Mouse (Mus musculus) mesoderm, embryonic 11.5 days (tissue): ENCODE measurements at regions not wholly inside any gene's neighbourhood (a gene's known extent, or its start where the extent isn't known, plus 50 kb on each side); places are given as distances from the start of the nearest gene placed in this dataset.

ENCODE experiments used
- DNase-seq: peaks from one replicate; pipeline ENCODE4 v3.0.0-alpha.2; 2012; ENCODE audit warnings: low read depth, low spot score

DNA sequence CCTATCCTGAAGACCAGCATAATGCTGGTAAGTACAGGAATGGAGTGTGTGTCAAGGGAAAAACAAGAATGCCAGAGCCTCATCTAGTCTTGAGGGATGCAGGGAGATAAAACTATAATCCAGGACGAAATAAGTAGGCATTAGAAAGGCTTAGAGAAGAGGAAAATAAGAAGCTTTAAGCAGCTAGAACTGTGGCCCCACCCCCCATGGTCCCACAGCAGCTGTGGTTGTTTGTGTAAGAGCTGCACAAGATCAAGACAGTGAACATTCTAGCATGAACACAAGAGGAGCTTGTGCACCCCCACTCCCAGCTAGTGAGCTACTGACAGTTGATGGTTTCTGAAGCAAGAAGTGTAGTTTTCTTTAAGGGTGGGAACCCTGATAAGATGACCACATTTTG lies 315.9 kb downstream of the Tmem135 start:
- no peak for DNase-seq

DNA sequence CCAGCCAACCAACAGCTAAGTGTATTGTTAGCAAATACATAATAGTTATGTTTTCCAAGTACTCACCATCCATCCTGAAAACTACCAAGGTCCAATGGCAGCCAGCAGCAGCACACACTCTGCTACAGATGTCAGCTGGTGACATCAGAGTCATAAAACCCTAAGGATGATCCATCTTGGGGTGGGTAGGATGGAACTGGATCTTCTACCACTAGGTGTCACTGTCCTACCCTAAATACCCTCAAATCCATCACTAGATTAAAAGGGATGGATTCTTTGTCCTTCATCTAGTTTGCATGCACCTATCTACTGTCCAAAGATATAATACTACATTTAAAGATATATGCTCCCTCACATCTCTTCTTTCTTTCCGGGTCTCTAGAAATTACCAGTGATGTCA lies 317.7 kb downstream of the Tmem135 start:
- peak; percentile 60 for DNase-seq

DNA sequence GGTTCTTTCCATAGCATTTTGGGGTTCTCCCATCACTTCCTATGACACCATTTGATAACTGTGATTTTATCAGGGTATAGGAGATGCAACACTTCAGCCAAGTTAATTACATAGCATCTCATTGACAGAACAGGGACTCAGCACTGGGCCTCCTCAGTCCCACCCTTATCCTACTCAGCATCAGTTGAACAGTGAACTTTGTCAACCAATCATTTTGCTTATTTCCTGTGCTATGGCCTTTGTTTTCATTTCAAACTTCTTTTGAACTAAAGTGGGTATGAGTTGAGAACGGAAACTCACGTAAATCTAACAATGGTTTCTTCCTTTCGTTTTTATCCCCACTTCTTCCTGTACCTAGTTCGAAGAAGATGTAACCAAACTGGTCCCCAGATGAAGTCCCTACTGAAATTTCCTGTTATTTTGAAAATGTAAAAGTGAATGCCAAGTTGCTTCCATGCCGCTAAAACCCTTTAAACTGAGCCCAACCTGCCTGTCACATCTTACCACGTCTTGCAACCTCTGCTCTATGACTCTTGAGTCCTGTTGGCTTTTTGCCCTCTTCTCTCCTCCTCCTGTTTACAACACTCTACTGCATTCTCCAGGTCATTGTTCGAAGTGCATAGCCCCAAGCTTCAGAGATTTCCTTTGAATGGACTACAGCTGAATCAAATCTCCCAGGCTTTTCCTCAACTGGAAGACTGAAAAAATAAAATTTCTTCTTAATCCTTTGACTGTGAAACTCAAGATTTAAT lies 329.9 kb downstream of the Tmem135 start:
- DNase-seq = no peak

DNA sequence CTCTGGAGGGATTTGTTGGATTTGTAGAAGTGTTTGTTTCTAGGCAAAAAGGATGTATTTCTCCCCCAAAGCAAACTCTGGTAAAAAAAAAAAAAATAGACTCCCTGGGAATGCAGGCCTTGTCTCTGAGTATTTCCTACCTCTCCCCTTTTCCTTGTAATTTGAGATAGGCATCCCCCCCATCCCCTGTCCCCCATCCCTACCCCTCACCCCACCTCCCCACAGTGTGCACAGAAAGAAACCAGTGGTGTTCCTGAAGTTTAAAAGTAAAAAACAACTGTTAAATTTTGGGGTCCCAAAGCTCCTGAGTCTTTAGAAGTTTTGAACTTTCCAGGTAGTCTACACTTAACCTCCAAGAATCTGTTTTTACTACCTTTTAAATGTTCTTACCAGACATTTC lies 334.0 kb downstream of the Tmem135 start:
- no peak for DNase-seq

DNA sequence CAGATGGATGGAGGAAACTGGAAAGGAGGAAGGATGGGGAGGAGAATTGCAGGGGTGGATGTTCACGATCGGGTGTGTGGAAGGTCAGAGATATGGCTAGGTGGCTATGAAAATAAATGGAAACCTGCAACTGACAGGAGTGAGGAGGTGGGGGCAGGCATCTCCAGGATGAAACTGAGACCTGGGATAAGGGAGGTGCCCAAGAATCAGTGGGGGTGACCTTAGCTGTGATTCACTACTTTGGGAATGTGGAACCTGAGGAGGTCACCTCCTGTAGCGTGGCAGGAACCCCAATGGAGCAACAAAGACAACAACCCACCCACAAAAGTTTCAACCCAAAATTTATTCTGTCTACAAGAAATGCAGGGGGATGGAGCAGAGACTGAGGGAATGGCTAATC lies 339.6 kb downstream of the Tmem135 start:
- no peak for DNase-seq

DNA sequence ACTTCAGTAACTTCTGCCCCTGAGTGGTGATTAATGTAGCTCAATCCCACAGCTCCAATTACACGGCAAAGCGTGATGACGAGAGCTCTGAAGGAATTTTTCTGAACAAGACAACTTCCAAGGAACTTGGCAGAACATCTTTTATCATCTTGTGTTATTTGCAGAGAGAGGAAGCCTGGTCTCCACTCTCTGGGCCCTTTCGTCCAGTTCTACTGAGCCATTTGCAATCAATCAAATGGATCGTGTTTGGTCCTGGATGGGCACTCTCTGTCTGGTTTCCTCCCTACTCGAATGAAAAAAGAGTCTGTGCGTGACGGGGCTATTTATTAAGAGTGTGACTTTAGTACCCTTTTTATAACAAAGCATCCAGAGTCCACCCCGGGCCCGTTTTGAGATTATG lies 340.4 kb downstream of the Tmem135 start:
- DNase-seq = peak; percentile 37

DNA sequence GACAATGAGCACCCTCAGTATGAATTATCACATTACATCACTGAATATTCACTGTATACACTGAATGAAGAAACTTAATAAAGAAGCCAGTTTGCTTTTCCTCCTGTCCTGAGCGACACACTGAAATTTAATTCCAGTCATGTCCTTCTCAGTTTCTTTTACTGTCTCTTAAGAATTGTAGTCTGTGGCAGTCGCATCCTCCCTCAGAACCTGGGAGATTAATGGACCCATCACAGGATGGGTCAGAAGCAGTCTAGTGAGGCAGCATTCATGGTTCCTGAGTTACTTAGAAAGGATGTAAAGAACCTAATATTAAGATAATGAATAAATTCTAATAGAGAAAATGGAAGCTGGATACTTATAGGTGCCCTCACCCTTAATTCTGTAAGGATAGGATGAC lies 349.5 kb downstream of the Tmem135 start:
- no peak for DNase-seq

DNA sequence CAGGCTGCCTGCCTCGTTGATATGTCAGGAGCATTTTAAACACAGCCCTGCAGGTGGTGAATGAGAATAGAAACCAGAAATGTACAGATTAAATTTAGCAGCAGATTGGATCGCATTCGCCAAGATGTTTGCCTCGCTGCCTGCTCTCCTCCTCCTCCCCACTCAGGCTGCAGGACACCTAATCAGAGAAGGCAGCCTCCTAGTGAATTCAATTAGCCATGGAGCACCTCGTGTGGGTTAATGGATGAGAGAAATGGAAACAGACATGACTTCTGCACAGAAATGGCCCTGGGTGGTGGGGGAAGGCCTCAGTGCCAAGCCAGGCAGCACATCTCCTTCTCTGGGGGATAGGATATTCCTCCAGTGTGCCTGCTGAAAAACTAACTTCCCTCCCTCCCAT lies 352.8 kb downstream of the Tmem135 start:
- no peak for DNase-seq

DNA sequence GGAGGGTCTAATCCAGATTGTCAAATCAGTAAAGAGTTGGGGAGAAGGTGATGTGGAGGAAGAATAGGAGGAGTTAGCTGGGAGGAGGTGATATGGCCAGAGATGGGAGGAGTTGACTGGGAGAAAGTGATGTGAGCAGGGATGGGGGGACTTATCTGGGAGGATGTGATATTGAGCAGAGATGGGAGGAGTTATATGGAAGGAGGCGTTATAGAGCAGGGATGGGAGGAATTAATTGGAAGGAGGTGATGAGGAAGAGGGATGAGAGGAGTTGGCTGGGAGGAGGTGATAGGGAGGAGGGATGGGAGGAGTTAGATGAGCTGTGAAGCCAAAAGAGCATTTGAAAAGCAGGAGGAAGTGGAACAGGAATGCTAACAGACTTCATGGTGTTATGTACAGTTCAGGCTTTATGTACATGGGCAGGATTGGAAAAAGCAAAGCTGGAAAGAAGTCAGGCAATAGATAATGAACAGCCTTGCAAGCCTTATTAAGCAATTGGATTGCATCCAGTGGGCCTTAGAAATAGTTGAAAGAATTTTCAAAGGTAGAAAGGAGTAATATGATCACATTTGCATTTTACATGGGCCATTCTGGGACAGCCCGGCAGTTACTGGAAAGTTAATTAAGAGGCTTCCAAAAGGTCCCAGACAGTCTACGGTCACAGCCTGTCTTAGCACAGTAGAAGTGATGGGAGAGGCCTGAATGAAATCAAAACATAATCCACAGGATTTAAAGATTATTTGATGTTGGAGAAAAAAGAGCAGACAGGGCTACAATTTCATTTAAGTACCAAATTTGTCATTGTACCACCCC lies 357.4 kb downstream of the Tmem135 start:
- no peak for DNase-seq

DNA sequence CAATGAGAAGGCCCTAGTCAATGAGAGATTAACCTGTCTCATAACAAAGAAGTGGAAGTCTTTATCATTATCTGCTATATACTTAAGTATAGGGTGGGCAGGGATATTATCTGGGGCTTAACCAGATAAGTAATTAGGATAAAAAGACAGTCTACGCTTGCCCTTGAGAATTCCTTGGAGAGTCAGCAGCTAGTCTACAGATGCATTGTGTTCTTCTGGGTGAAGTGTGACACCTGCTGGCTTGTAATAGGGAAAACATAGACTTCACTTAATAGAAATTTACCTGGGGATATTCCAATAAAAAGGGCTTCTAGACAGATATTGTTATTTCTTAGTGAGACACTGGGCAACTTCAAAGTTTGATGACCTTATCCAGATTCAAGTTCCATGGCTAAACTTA lies 361.0 kb downstream of the Tmem135 start:
- DNase-seq = no peak

DNA sequence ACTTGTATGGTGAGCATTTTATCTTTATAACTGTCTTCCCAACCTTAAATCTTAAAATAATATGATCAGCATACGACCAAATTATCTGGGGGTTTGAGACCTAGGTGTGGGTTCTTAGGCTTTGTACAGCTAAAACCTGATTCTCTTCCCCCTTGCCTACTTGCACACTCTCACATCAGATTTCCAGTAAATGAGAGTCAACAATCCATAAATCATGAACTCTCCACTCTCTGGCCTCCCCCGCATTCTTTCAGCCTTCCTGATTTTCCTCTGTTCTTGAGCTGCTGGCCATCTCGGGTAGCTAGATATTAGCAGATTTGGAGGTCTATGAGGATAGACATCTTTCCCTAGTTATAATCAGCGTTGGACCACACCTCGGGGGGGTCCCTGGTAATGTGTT lies 362.7 kb downstream of the Tmem135 start:
- DNase-seq = peak; percentile 25

DNA sequence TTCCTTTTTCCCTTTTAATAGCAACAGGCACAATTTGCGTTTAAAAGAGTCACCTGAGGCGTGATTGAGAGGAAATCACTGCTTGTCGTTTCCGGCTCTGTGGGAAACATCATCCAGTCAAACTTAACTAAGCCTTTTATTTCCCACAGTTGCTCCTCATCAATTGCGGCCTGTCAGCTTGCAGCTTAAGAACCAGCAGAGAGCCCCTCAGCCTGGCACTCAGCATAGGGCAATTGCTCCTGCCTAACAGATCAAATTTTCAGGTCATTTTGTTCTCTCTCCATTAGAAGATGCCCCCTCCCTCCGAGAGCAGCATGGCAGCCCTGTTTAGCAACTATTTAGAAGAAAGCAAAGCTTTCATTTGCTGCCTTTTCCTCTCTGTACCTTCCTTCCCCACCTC lies 363.9 kb downstream of the Tmem135 start:
- peak; percentile 32 for DNase-seq

DNA sequence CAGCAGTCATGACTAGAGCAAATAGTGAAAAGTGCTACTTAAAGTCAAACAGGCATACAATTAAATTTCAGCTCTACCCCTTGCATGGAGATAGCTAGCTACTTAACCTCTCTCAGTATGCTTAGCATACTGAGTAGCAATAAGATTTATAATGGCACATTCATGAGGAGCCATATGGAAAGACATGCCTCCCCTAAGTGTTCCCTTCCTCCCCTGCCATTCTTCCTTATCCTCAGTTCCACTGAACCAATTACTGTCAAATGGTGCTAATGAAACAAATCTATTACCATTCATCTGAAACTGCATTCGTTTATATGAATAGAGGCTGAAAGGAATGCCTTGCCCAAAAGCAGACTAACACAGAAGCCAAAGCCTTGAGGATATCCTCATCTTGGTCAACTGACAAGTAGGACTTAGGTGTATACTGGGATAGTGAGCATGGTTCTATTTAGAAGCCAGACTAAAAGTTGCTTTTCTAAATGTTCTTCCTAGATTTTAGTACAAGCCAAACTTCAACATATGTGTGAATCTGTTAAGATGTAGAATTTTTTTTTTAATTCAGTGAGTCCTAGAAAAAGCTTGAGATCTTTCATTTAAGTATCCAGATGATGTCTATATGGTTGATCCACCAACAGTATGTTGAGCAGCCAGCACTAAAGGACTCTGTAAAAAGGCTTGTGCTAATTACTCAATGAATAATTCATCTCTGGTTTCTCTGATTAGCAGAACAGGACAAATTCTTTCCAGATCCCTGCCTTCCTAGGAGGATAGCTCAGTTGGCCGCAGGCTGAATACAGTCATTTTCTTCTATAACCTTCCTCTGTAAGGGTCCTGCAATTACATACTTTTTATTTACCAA lies 368.7 kb downstream of the Tmem135 start:
- DNase-seq = no peak

DNA sequence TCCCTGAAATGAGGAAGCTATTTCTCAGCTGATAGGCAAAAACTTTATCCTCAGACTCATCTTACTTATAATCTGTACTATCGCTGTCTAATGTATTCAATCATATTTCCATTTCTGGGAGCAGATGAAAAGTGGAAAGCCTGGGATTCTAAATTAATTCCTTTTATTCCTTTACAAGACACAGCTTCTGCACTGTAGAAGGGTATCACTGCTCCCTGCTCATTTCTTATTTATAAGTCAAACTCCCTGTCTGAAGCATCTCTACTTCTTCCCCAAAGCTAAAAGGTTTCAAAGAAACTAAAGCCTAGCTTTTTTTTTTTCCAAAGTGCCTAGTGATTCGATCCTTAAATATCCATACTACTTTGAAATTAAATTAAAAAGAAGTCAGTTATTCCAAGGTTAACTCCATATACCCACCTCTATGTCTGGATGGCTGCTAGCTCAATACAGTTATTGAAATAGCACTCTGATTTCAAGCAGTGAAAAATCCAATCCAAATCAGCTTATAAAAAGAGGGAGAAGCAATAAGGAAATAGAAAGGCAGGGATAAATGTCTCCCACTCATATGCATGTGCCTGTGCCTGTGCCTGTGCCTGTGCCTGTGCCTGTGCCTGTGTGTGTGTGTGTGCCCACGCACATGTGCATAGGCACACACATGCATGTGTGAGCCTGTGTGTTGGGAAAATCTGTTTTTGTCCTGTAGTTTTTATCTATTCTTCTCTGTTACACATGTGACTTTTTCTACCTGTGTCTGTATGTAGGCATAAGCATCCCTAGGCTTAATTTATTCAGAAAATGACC lies 380.6 kb downstream of the Tmem135 start:
- DNase-seq = no peak

DNA sequence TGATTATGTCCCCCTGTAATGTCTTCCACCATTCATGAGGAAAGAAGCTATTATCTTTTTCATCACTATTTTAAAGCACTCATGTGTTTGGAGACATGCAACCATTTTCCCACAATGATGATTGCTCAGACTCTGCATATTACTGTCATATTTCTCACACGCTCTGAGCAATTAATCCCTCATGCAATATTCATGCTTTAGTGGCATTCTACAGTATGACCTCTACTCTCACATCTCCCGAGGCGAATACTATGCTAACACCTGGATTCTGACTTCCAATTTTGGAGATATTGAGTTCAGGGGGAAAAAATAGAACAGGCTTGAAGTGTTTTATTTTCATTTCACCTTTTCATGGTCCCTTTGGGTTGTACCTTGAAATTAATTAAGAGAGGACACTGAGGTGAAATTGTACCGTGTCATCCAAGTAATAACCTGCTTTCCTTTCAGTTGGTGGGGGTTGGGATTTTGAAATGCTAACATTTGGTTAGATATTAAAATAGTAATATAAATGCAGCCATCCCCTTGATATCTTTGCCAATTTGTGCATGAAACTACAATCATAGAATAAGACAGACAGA lies 405.1 kb downstream of the Tmem135 start:
- no peak for DNase-seq

DNA sequence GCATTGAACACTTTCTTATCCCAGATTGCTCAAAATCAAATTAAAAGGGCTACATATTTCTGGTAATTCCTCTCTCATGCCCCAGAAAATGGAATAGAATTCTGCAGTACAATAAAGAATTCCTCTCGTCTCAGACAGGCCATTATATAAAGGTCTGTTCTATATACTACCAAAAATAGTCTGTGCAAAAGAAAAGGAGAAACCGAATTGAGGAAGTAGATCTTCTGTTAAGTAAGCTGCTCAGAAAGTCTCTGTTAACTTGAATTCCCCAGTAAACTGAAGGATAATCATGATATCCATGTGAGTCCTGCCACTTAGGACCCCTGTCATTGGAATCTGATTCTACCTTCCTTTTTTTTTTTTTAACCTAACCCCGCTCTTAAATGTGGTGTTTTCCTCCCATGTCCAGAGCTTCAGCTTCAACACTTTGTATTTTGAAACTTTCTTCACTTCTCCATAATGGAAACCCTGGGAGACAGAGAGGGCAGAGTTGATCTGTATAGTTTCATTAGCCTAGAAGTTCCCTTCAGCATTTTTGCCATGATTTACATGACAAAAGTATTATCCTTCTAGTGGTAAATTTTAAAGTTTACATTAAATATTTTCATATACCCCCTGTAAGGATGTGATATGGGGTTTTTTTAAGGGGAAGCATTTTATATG lies 406.1 kb downstream of the Tmem135 start:
- DNase-seq = no peak

DNA sequence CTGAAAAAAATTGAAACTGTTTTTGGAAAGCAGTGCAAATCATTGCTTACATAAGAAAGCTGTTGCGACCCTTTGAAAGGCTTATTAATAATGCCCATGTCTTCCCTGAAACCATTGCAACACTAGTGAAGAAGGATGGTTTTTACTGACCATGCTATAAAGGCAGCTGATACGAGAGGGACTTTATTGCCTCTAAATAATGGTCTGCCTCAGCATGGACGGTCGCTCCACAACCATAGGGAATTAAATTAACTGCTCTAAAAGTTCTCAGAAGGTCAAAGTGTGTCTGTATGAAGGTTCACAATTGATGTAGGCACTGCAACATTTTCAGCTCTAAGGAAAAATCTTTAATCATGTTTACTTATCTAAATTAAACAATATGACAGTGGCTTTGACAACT lies 429.6 kb downstream of the Tmem135 start:
- no peak for DNase-seq

DNA sequence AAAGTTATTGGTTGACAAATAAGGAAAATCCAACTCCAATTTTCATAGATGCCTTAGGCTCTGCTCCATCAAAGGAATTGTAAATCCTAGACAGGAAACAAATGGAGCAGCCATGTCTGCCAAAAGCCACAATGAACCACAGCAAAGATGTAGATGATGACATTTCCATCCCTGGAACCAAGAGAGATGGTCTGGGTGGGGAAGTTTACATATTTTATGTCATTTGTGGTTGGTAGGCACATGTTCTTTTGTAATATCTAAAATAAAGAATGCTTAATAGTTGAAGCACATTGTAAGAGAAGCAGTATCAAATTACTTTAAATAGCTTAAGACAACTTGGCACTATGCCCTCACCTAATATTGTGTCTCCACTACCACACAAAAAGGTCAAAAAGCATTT lies 443.2 kb downstream of the Tmem135 start:
- DNase-seq = no peak

DNA sequence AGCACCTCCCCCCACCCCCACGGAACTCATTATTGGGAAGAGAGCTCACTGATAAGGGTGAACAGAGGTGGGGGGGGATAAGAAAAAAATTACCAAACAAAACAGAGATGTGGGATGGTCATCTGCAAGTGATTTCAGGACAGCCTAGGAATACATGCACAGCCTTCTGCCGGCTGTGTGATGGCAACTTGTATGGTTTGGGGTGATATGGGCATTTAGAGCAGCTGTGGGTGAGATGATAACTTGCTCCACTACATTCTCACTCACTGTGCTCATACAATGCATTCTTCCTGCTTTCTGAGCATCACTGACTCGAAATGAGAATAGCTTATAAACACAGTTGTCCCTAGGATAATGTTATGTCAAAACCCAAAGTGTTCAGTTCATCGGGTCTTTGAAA lies 443.8 kb downstream of the Tmem135 start:
- no peak for DNase-seq

DNA sequence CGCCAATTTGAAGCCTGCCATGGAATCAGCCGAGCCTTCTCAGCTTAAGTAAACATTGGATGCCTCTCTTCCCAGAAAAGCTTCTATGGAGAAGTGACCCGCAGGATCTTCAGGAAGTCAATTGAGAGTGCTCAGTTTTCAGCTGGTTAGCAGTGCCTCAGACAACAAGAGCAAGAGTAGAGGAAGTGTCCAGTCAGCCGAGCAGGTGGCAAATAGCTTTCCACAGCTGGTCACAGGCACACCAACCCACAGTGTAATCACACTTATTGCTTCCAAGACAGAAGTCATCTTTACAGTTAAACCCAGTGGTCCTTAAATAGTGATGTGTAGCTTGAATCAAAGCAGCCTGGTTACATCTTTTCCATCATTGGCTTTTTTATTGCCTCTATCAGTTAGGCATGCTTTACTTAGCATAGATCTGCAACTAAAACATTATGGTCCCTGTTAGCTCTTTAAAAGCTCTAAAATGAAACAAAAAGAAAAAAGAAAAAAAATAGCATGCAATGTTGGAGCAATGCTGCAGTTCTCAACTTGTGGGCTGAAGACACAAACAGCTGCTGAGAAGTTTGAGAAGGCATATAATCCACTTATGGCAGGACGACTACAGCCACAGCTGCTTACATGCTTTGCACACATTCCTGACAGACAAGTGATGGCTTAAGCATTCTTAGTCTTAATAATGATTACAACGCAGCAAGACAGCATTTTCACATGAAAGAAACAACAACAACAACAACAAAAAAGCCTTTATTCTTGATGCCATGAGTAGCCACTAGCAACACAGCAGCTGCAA lies 444.5 kb downstream of the Tmem135 start:
- no peak for DNase-seq
